Mouse (Mus musculus): ENCODE measurements around the gene Sv2a.

Gene Sv2a

DNA sequence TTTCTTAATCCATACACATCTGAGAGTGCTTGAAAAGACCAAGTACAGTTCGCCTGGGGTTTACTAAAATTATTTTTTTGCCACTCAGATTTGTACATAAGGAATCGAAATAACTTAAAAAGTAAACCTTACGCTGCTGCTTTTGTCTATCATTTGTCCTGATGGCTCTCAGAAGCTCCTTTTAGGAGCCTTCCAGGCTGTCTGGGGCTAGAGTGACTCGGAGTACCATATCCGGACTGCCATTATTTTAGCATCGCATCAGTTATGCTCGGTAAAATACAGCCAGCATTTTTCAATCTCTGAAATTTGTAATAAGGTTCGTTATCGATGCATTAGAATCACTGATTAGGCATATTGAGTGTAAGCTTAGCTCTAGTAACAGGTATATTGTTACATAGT lies 59.8 kb downstream of the Sv2a start:
- CTCF ChIA-PET, result no interaction called here

DNA sequence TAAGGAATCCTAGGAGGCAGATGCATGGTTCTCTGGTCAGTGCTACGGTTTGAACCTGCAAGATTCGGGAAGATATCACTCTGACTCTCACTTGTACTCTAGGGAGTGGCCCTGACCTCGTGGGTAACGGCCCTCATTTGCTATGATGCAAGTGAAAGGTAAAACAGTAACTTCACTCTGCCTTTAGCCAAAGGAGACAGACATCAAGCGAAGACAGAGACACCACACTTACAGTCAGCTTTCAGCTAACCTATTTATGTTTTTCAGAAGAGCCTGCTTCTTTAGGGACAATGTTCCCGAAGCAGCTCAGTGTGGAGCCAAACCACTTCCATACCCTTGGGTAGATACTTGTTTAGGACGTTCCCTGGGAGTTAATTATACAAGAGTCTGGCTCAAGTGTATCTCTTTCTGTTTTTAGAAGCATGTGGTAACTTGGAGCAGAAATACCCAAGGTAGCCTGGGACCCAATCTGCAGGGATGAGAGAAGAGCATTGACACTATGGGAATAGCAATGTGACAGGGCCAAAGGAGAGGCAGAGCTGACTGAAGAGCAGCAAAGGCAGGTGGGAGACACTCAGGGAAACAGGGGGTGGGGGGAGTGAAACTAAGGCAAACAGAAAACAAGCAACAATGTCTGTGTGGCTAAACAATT lies 63.1 kb downstream of the Sv2a start:
- POLR2A ChIA-PET, result interaction anchor here in 3 of 4 experiments (0.6 to 6.2 kb wide), 48 partner anchors 10 to 432 kb away, joined by 3 to 149 read pairs (median 4); partner anchors contain the start of genes Bola1 (in 3 of the 3), Hist2h2ab (in 3 of the 3), Hist2h2ac (in 3 of the 3) and Hist2h2bb (in 3 of the 3)

More for the DNA sequence above, 59.8 kb downstream of the Sv2a start:
- POLR2A ChIA-PET, result interaction anchor here (0.6 to 6.2 kb wide), 23 partner anchors 10 to 290 kb away, joined by 3 to 149 read pairs (median 7); partner anchors contain the start of genes Hist2h2bb (in 4 of the 4), Hist2h4 (in 4 of the 4), Bola1 (in 2 of the 4) and Hist2h2ab (in 2 of the 4)

More for the DNA sequence above, 63.1 kb downstream of the Sv2a start:
- CTCF ChIA-PET, result no interaction called here
